Mouse (Mus musculus): Measurements from ENCODE around the gene Ctsa. TPM values are rescaled to one million over a fixed set of nuclear protein-coding genes. Genes with fewer than 3 reads are reported as not detected.
A peak's percentile ranks its signal among the peaks of the same experiment; 100 is the strongest.
"Not testable (repeated sequence)": the region's sequence is repeated elsewhere in the genome, so short reads cannot be mapped to it uniquely, and the experiment has no call there.

Gene Ctsa
- polyA plus RNA-seq, 2 experiments: 147 to 197 TPM

DNA sequence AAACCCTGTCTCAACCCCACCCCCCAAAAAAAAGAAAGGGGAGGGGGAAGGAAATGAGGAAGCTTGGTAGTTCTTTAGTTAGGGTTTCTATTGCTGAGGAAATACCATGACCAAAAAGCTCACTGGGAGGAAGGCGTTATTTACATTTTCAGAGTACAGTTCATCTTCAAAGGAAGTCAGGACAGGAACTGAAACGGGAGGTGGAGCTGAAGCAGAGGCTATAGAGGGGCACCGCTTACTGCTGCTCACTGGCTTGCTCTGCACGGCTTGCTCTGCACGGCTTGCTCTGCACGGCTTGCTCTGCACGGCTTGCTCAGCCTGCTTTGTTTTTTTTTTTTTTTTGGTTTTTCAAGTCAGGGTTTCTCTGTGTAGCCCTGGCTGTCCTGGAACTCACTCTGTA, 35.8 kb downstream of the Ctsa start:
- Histone ChIP-seq H3K9me3 (ENCODE audit: control insufficient read depth, low read length) (peaks cover 3% of the 10 kb centered on the region; the same call in 1 of the 2 replicates), H3K9ac (ENCODE audit: low read depth, low read length, severe bottlenecking) (no peak overlapping the region), H3K27ac (replicated peaks; ENCODE audit: low read depth, low read length) (no peak overlapping the region), H3K4me2 (replicated peaks; ENCODE audit: low read depth, low read length, severe bottlenecking) (no peak overlapping the region), H3K4me1 (ENCODE audit: control insufficient read depth, insufficient read depth, low read length) (no peaks in the 10 kb centered on the region), H3K4me3 (replicated peaks; ENCODE audit: low read length) (no peak overlapping the region), H3K27me3 (ENCODE audit: control insufficient read depth, insufficient read depth, low read length) (no peaks in the 10 kb centered on the region), H3K36me3 (ENCODE audit: control insufficient read depth, insufficient read depth, low read length) (no peaks in the 10 kb centered on the region)
- no peak for ATAC-seq (ENCODE audit: low FRiP score, low read depth)
- no peak for DNase-seq (ENCODE audit: low spot score)
- TF ChIP-seq POLR2A (IDR thresholded peaks at IDR 0.05; ENCODE audit: borderline replicate concordance, extremely low read depth, insufficient read depth, insufficient read length): no peak
- 76% methylated on average over 7 of the region's 7 CpGs for WGBS

- DNase-seq (ENCODE audit: low spot score): no peak
- H3K36me3 ChIP-seq (ENCODE audit: control insufficient read depth, insufficient read depth, low read length): no peaks in the 10 kb centered on the region
- H3K27me3 ChIP-seq (ENCODE audit: control insufficient read depth, insufficient read depth, low read length): no peaks in the 10 kb centered on the region
- no peak for ATAC-seq (ENCODE audit: low FRiP score, low read depth)
- H3K4me3 ChIP-seq (replicated peaks; ENCODE audit: low read length): no peak overlapping the region
- no peak overlapping the region for H3K27ac ChIP-seq (replicated peaks; ENCODE audit: low read depth, low read length)
- no peak overlapping the region for H3K9ac ChIP-seq (ENCODE audit: low read depth, low read length, severe bottlenecking)
- peaks cover 3% of the 10 kb centered on the region; the same call in 1 of the 2 replicates for H3K9me3 ChIP-seq (ENCODE audit: control insufficient read depth, low read length)
- WGBS: 56% methylated on average over 6 of the region's 6 CpGs
- H3K4me2 ChIP-seq (replicated peaks; ENCODE audit: low read depth, low read length, severe bottlenecking): no peak overlapping the region
- no peaks in the 10 kb centered on the region for H3K4me1 ChIP-seq (ENCODE audit: control insufficient read depth, insufficient read depth, low read length)
- no peak for TF ChIP-seq POLR2A (IDR thresholded peaks at IDR 0.05; ENCODE audit: borderline replicate concordance, extremely low read depth, insufficient read depth, insufficient read length)
Measured at GRCm38 (mm10) chr2:164871602-164872303, 39.1 kb downstream of the Ctsa start.

GRCm38 (mm10) chr2:164873621-164874020, 40.9 kb downstream of the Ctsa start:
- no peak overlapping the region for H3K9ac ChIP-seq (ENCODE audit: low read depth, low read length, severe bottlenecking)
- DNase-seq (ENCODE audit: low spot score) (no peak), ATAC-seq (ENCODE audit: low FRiP score, low read depth) (no peak)
- H3K4me1 ChIP-seq (ENCODE audit: control insufficient read depth, insufficient read depth, low read length): peaks cover 7% of the 10 kb centered on the region; the same call in 1 of the 2 replicates
- H3K27me3 ChIP-seq (ENCODE audit: control insufficient read depth, insufficient read depth, low read length): no peaks in the 10 kb centered on the region
- no peaks in the 10 kb centered on the region for H3K9me3 ChIP-seq (ENCODE audit: control insufficient read depth, low read length)
- H3K4me3 ChIP-seq (replicated peaks; ENCODE audit: low read length): no peak overlapping the region
- no peak overlapping the region for H3K4me2 ChIP-seq (replicated peaks; ENCODE audit: low read depth, low read length, severe bottlenecking)
- peaks cover 3% of the 10 kb centered on the region; the same call in 1 of the 2 replicates for H3K36me3 ChIP-seq (ENCODE audit: control insufficient read depth, insufficient read depth, low read length)
- no peak for TF ChIP-seq POLR2A (IDR thresholded peaks at IDR 0.05; ENCODE audit: borderline replicate concordance, extremely low read depth, insufficient read depth, insufficient read length)
- H3K27ac ChIP-seq (replicated peaks; ENCODE audit: low read depth, low read length): no peak overlapping the region
- WGBS: 59% methylated on average over 3 of the region's 3 CpGs

DNA sequence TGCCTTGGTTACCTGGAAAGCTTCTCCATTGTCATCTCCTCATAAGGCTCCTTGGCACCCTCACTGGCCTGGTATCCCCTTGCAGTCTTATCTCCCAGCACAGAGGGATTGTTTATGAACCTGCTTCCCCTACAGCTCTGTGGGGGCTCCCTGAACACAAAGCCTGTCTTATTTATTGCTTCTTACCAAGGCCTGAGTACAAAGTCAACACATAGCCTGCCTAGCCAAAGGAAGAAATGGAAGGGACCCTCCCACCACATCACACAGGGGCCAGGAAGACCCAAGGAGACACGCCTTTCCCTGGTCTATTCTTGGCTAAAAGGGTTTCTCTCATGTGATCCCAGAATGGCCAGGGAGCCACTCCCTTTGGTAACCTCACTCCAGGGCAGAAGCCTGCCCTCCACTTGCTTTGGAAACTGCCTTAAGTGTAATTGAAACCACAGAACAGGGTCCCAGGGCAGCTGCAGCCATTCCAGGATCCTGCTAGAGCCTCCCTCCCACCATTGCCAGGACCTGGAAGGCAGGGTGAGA, 41.6 kb downstream of the Ctsa start:
- Histone ChIP-seq H3K4me1 (ENCODE audit: control insufficient read depth, insufficient read depth, low read length) (peaks cover 7% of the 10 kb centered on the region; the same call in 1 of the 2 replicates), H3K27ac (replicated peaks; ENCODE audit: low read depth, low read length) (peak overlapping the region; percentile 33; the same call in 1 of the 2 replicates), H3K9ac (ENCODE audit: low read depth, low read length, severe bottlenecking) (no peak overlapping the region), H3K27me3 (ENCODE audit: control insufficient read depth, insufficient read depth, low read length) (no peaks in the 10 kb centered on the region), H3K4me2 (replicated peaks; ENCODE audit: low read depth, low read length, severe bottlenecking) (no peak overlapping the region), H3K36me3 (ENCODE audit: control insufficient read depth, insufficient read depth, low read length) (peaks cover 3% of the 10 kb centered on the region; the same call in 1 of the 2 replicates), H3K4me3 (replicated peaks; ENCODE audit: low read length) (no peak overlapping the region), H3K9me3 (ENCODE audit: control insufficient read depth, low read length) (no peaks in the 10 kb centered on the region)
- WGBS: 33% methylated on average over 1 of the region's 1 CpGs
- TF ChIP-seq POLR2A (IDR thresholded peaks at IDR 0.05; ENCODE audit: borderline replicate concordance, extremely low read depth, insufficient read depth, insufficient read length): no peak
- ATAC-seq (ENCODE audit: low FRiP score, low read depth): no peak; the same call in 1 of the 2 replicates
- peak; percentile 23 for DNase-seq (ENCODE audit: low spot score)

DNA sequence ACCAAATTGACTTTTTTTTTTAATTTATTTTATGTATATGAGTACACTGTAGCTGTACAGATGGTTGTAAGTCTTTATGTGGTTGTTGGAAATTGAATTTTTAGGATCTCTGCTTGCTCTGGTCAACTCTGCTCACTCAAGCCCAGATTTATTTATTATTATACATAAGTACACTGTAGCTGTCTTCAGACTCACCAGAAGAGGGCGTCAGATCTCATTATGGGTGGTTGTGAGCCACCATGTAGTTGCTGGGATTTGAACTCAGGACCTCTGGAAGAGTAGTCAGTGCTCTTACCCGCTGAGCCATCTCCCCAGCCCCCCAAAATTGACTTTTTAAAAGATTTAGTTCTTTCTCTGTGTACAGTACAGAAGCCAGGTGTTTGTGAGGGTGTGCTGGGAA, 43.0 kb downstream of the Ctsa start:
- peaks cover 13% of the 10 kb centered on the region for H3K4me1 ChIP-seq (ENCODE audit: control insufficient read depth, insufficient read depth, low read length)
- WGBS: 51% methylated on average over 2 of the region's 2 CpGs
- not testable (repeated sequence) for ATAC-seq (ENCODE audit: low FRiP score, low read depth); H3K9me3 ChIP-seq (ENCODE audit: control insufficient read depth, low read length); H3K27me3 ChIP-seq (ENCODE audit: control insufficient read depth, insufficient read depth, low read length); DNase-seq (ENCODE audit: low spot score); H3K9ac ChIP-seq (ENCODE audit: low read depth, low read length, severe bottlenecking); H3K4me3 ChIP-seq (replicated peaks; ENCODE audit: low read length); H3K27ac ChIP-seq (replicated peaks; ENCODE audit: low read depth, low read length); H3K4me2 ChIP-seq (replicated peaks; ENCODE audit: low read depth, low read length, severe bottlenecking); H3K36me3 ChIP-seq (ENCODE audit: control insufficient read depth, insufficient read depth, low read length)

DNA sequence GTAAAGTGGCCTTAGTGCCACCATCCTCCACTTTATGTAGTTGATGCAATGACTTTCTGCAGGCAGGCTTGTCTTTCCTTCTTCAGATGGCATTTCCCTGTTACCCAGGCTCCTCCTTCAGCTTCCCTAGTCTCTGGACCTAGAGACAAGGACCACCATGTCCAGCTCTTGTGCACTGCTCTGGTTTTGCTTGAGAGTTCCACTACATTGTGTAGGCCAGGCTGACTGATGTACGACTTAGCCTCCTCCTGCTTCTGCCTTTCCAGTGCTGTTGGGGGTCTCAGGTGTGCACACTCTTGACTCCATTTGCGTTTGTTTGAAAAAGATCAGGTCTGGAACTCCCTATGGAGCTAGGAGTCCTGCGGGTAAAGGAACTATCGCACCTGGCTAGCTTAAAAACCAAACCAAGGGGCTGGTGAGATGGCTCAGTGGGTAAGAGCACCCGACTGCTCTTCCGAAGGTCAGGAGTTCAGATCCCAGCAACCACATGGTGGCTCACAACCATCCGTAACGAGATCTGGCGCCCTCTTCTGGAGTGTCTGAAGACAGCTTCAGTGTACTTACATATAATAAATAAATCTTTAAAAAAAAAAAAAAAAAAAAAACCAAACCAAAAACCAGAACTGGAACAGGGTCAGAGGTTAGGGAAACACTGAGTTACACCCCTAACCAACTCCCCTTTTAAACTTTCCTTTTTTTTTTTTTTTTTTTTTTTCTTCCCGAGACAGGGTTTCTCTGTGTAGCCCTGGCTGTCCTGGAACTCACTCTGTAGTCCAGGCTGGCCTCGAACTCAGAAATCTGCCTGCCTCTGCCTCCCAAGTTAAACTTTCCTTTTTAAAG, 44.9 kb downstream of the Ctsa start:
- H3K27ac ChIP-seq (replicated peaks; ENCODE audit: low read depth, low read length); DNase-seq (ENCODE audit: low spot score); H3K9ac ChIP-seq (ENCODE audit: low read depth, low read length, severe bottlenecking); ATAC-seq (ENCODE audit: low FRiP score, low read depth); H3K9me3 ChIP-seq (ENCODE audit: control insufficient read depth, low read length); H3K27me3 ChIP-seq (ENCODE audit: control insufficient read depth, insufficient read depth, low read length); H3K36me3 ChIP-seq (ENCODE audit: control insufficient read depth, insufficient read depth, low read length): not testable (repeated sequence)
- H3K4me1 ChIP-seq (ENCODE audit: control insufficient read depth, insufficient read depth, low read length): peaks cover 14% of the 10 kb centered on the region
- H3K4me2 ChIP-seq (replicated peaks; ENCODE audit: low read depth, low read length, severe bottlenecking): peak overlapping the region; percentile 90; the same call in 1 of the 2 replicates
- H3K4me3 ChIP-seq (replicated peaks; ENCODE audit: low read length): 0 out of 2 replicates have a peak overlapping the region, but pooled peaks have one; percentile 89
- WGBS: 77% methylated on average over 11 of the region's 11 CpGs
